Mouse (Mus musculus) lung, adult 2 months (tissue): ENCODE results near the gene Tnfrsf1a. TPM values are rescaled to one million over a fixed set of nuclear protein-coding genes. Genes with fewer than 3 reads are reported as not detected.

Experiments
- DNase-seq: peaks from one replicate; pipeline ENCODE4 v3.0.0; 2022
- H3K4me1 ChIP-seq: fragments of 200-500 bp; 2 replicates; pipeline ENCODE4 v1.6.1; 2011; ENCODE audit warnings: low read length; ENCODE audit not compliant: control insufficient read depth, insufficient read depth
- H3K4me3 ChIP-seq: fragments of 200-500 bp; replicated peaks from 2 replicates; pipeline ENCODE3; 2011; ENCODE audit warnings: low read depth, mild to moderate bottlenecking, control low read depth, low read length; ENCODE audit errors: extremely low read depth
- CTCF ChIP-seq: fragments of 200-500 bp; IDR thresholded peaks from 2 replicates; pipeline ENCODE4 v1.5.1; 2011; ENCODE audit warnings: mild to moderate bottlenecking, low read length, control low read depth; ENCODE audit not compliant: insufficient read depth
- POLR2A ChIP-seq: fragments of 200-500 bp; IDR thresholded peaks from 2 replicates; pipeline ENCODE4 v1.6.1; 2011; ENCODE audit warnings: low read depth, mild to moderate bottlenecking, control low read depth, low read length, borderline replicate concordance; ENCODE audit errors: extremely low read depth
- WGBS: fragments of 180-500 bp; shearing (Covaris S2); methylation state at CpG from one replicate; pipeline ENCODE4 v1.1.7; 2018; 5-methylcytosine and 5-hydroxymethylcytosine counted together
- polyA plus RNA-seq: library from polyadenylated mRNA; depleted of rRNA; stranded (reverse); fragments of >200 nt; gene quantifications from 2 replicates; pipeline ENCODE4 v1.2.3, GENCODE M21; 2012; rRNA removed

Tnfrsf1a gene
- polyA plus RNA-seq, 1 experiment, result 186 TPM

DNA sequence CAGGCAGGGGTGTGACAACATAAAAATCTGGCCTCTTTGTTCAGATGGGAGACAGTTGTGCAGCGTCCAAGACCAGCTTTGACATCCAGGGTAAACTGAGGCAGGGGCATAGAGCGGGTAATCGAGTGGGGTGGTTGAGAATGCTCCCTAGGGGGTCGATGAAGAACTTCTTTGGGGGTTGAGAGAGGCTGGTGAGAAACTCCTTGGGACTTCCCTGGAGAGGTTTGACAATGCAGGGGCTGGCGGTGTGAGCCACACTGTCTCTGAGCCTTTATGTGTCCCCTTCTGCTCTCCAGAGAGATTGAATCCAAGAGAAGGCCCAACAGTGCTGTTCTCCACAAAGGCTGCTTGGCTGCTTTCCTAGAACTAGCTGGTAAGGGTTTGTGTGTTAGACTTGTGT, 40.7 kb downstream of the Tnfrsf1a start:
- Histone ChIP-seq H3K4me3 (no peak overlapping the region), H3K4me1 (no peaks in the 10 kb centered on the region)
- no peak for TF ChIP-seq POLR2A
- no peak for TF ChIP-seq CTCF
- WGBS, result 84% methylated on average over 5 of the region's 5 CpGs
- DNase-seq, result no peak

DNA sequence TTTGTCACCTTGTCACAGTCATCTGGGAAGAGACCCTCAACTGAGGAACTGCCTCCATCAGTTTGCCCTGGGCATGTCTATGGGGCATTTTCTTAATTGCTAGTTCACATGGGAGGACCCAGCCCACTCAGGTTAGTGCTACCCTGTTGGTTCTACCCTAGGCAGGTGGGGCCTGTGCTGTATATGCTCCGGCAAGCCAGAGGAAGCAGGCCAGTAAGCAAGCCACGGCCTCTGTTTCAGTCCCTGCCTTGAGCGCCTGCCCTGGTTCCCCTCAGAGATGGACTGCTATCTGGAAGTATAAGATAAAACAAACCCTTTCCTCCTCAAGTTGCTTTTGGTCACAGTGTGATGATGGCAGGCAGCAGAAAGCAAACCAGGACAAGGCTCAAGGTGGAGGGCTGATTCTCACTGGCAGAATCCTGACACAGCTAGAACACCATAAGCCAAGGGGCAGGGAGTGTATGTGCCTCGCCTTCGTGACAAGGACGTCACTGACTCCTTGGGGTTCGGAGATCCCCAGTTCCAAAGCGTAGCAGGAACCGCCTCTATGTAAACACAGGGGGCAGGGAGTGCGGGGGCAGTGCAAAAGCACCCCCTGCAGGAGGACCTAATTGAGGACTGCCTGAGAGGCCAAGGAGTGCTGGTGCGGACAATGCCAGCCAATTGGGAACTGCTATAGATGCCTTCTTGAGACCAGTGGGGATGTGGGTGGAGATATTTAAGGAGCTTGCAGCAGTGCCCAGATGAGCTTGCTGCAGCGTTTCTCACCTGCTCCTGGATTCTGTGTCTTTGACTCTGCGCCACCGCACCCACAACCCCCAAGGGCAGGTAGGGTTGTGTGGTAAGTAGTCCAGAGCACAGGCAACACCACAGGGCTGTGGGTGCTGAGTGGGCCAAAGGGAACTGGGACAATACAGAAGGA, 56.6 kb downstream of the Tnfrsf1a start:
- H3K4me1 ChIP-seq, result no peaks in the 10 kb centered on the region
- WGBS, result 56% methylated on average over 14 of the region's 14 CpGs
- H3K4me3 ChIP-seq, result no peak overlapping the region
- DNase-seq, result no peak
- TF ChIP-seq POLR2A (no peak), CTCF (no peak)

DNA sequence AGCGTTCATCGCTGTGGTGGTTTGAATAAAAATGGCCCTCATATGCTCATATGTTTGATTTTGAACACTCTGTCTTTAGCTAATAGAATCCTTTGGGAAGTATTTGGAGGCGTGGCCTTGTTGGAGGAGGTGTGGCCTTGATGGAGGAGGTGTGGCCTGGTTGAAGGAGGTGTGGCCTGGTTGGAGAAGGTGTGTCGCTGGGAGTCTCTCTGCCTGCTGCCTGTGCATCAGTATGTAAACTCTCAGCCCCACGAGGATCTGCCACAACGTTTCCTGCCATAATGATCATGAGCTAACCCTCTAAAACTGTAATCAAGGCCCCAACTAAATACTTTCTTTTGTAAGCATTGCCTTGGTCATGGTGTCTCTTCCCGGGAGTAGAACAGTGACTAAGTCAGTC, 58.1 kb downstream of the Tnfrsf1a start:
- Histone ChIP-seq H3K4me3 (no peak overlapping the region), H3K4me1 (no peaks in the 10 kb centered on the region)
- DNase-seq, result no peak
- 71% methylated on average over 7 of the region's 7 CpGs for whole genome bisulfite sequencing
- TF ChIP-seq POLR2A (no peak), CTCF (no peak)

DNA sequence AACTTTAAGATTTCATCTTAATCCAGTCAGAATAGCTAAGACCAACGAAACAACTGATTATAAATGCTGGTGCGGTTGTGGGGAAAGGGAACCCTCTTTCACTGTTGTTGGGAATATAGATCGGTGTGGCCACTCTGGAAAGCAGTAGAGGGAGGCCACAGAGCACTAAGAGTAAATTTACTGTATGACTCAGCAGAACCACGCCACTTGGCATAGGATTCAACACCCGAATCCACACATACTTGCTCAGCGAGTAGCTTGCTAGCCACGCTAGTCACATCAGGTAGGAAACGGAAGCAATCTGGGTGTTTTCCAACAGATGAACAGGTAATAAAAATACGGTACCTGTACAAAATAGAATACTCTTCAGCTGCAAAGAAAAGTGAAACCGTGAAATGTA, 58.5 kb downstream of the Tnfrsf1a start:
- TF ChIP-seq POLR2A (no peak), CTCF (no peak)
- 71% methylated on average over 10 of the region's 10 CpGs for WGBS
- H3K4me1 ChIP-seq, result no peaks in the 10 kb centered on the region
- DNase-seq, result no peak
- no peak overlapping the region for H3K4me3 ChIP-seq

DNA sequence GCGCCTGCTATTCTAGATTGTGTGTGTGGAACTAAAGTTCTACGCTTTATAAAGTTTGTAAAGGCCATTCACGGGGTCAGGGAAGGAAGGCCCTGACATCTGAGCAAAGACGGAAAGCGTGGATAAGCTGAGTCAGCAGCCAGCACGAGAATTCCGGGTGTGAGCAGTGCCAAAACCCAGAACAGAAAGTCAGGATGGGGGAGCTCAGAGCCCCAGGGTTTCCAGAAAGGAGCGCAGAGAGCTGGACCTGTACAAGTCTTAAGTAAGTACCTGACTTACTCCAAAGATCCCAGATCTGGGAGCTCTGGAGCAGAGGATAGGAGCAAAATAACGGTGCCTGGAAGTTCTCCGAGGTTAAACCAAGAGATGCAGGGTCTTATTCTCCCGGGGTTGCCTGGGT, 61.4 kb downstream of the Tnfrsf1a start:
- Histone ChIP-seq H3K4me3 (no peak overlapping the region), H3K4me1 (no peaks in the 10 kb centered on the region)
- 60% methylated on average over 11 of the region's 11 CpGs for WGBS
- TF ChIP-seq CTCF (no peak), POLR2A (no peak)
- DNase-seq, result no peak

DNA sequence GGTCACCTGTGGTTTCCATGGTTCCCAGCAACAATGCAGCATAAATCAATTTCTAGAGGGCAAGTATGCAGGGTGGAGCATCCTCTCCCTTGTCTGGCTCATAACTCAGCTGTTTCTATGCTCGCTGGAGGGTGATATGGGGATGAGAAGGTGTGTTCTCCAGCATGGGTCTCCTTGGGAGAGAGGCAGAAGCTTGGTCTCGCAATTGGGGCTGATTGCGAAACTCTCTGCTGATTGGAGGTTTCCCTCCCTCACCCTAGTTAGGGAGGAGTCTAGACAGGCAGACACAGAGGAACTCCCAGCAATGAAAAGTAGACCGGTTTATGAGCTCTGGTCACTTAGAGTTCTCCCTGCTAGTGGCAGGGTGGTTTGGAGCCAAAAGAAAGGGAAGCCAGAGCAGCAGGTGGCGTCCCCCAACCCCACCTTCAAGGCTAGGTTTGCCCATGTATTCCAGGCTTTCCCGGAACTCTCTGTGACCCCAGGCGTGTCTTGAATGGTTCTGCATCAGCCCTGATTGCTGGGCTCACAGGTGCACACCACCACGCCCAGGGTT, 61.9 kb downstream of the Tnfrsf1a start:
- no peak for TF ChIP-seq CTCF
- no peak for TF ChIP-seq POLR2A
- H3K4me1 ChIP-seq, result no peaks in the 10 kb centered on the region
- no peak for DNase-seq
- WGBS, result 46% methylated on average over 8 of the region's 8 CpGs
- no peak overlapping the region for H3K4me3 ChIP-seq

GRCm38 (mm10) chr6:125411661-125412060, 62.5 kb downstream of the Tnfrsf1a start:
- H3K4me1 ChIP-seq, result no peaks in the 10 kb centered on the region
- DNase-seq, result no peak
- no peak for TF ChIP-seq CTCF
- no peak for TF ChIP-seq POLR2A
- no peak overlapping the region for H3K4me3 ChIP-seq
- 94% methylated on average over 6 of the region's 6 CpGs for WGBS

Other genes starting within 250 kb of the Tnfrsf1a start
- gene Nop2, start 217.5 kb upstream of the Tnfrsf1a start, polyA plus RNA-seq, result 10.1 and 13.6 TPM in 2 replicates
- gene Iffo1, start 204.1 kb upstream of the Tnfrsf1a start, polyA plus RNA-seq, result 45.0 and 51.0 TPM in 2 replicates
- gene Gapdh, start 182.9 kb upstream of the Tnfrsf1a start, polyA plus RNA-seq, result 1,317 and 1,826 TPM in 2 replicates
- gene Ncapd2, start 157.7 kb upstream of the Tnfrsf1a start, polyA plus RNA-seq, result 15.5 and 34.2 TPM in 2 replicates
- 30.1 and 39.4 TPM in 2 replicates for gene Mrpl51, start 157.6 kb upstream of the Tnfrsf1a start, polyA plus RNA-seq
- gene Vamp1, start 133.8 kb upstream of the Tnfrsf1a start, polyA plus RNA-seq, result 12.5 and 22.0 TPM in 2 replicates
- 29.8 and 33.4 TPM in 2 replicates for gene Tapbpl, start 117.5 kb upstream of the Tnfrsf1a start, polyA plus RNA-seq
- gene Cd27, start 112.4 kb upstream of the Tnfrsf1a start, polyA plus RNA-seq, result 8.1 and 9.8 TPM in 2 replicates
- 0.17 and 0.19 TPM in 2 replicates for gene Tuba3a, start 63.3 kb upstream of the Tnfrsf1a start, polyA plus RNA-seq
- gene Ltbr, start 35.5 kb upstream of the Tnfrsf1a start, polyA plus RNA-seq, result 107 and 116 TPM in 2 replicates
- 245 and 249 TPM in 2 replicates for gene Scnn1a, start 28.7 kb upstream of the Tnfrsf1a start, polyA plus RNA-seq
- 1.3 and 2.6 TPM in 2 replicates for gene Plekhg6, start 31.4 kb downstream of the Tnfrsf1a start, polyA plus RNA-seq
- 405 and 537 TPM in 2 replicates for gene Cd9, start 145.4 kb downstream of the Tnfrsf1a start, polyA plus RNA-seq
- 421 and 464 TPM in 2 replicates for gene Vwf, start 197.4 kb downstream of the Tnfrsf1a start, polyA plus RNA-seq